Mouse (Mus musculus) lung, postnatal 25 days (tissue): ENCODE measurements around the gene Rnase11.

Experiments used
- DNase-seq: peaks from one replicate; pipeline ENCODE4 v3.0.0; 2022; ENCODE audit warnings: low spot score

Rnase11 gene

GRCm38 (mm10) chr14:51008781-51009180, 41.2 kb downstream of the Rnase11 start:
- DNase-seq, result no peak

GRCm38 (mm10) chr14:51007914-51008713, 41.8 kb downstream of the Rnase11 start:
- DNase-seq, result peak; percentile 78

GRCm38 (mm10) chr14:51007152-51007801, 42.7 kb downstream of the Rnase11 start, which contains the start of gene Rnase10:
Gene Rnase10 (plus strand): TSS chr14:51007751.
- no peak for DNase-seq
